Mouse (Mus musculus) stomach, postnatal 0 days (tissue): ENCODE results near the gene Gm45140.

ENCODE experiments used
- CTCF ChIP-seq: IDR thresholded peaks from 2 replicates; pipeline ENCODE4 v1.5.1; 2016; ENCODE audit warnings: antibody characterized with exemption, low read depth, mild to moderate bottlenecking, moderate library complexity
- EP300 ChIP-seq: optimal IDR thresholded peaks from 2 replicates; pipeline ENCODE3; 2016; ENCODE audit warnings: antibody characterized with exemption

- no peak for TF ChIP-seq EP300
- no peak for TF ChIP-seq CTCF
Observed at GRCm38 (mm10) chr6:87867256-87867655, 31.7 kb upstream of the Gm45140 start.
